Mouse (Mus musculus): Measurements from ENCODE around the gene Jak2. TPM values are rescaled to one million over a fixed set of nuclear protein-coding genes. Genes with fewer than 3 reads are reported as not detected.
A peak's percentile ranks its signal among the peaks of the same experiment; 100 is the strongest.

Jak2 gene
- polyA plus RNA-seq, 1 experiment: 14.5 TPM

DNA sequence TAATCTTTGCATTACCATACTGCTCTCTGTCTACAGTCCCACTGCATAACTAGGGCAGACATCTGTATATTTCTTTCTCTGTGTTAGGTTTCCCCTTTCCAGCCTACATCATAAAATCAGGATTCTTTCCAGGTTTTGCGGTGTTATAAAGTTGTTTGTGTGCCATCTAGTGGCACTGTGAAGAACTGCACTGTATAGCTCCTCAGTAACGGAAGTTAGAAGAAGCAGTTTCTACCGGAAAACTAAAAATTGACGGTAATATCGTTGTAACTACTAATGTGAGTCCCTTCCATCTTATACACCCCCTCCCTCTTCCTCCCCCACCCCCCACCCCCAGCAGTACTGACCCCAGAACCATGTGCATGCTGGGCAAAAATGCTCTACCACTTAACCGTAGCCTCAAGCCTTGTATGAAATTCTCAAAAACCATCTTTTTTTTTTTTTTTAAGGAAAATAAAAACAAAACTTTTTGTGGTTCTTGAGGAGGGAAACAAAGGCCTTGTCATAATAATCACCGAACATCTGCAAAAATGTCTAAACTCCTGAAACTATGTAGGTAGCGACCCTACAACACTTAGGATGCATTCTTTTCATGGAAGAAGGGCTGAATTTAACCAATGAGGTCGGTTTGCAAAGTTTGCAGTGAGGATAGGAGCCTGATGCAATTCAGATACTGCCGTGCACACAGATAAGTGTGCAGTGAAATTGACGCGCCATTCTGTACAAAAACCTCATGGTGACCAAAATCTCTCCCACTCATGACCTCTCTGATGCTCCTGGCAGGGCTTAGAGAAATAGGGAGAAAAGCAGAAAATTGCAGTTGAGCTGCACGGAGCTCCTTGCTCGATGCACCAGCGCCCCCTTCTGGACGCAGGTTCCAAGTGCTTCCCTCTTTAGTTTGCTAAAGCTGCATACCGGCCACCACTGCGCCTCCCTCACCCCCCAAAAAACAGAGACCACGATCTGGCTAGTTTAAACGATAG is 103.6 kb downstream of the Jak2 start:
- Histone ChIP-seq H3K4me3 (ENCODE audit: low read depth, low read length) (peak overlapping the region; percentile 9; the same call in 1 of the 2 replicates), H3K4me1 (ENCODE audit: control insufficient read depth, insufficient read depth, insufficient read length, low read length) (peaks cover 2% of the 10 kb centered on the region; the same call in 1 of the 2 replicates), H3K27me3 (ENCODE audit: control insufficient read depth, insufficient read depth, low read length) (no peaks in the 10 kb centered on the region), H3K27ac (ENCODE audit: insufficient read depth, low read depth, low read length) (no peak overlapping the region), H3K36me3 (ENCODE audit: control insufficient read depth, insufficient read depth, low read length) (peaks cover 24% of the 10 kb centered on the region)
- WGBS: 4% methylated on average over 20 of the region's 20 CpGs
- TF ChIP-seq CTCF (IDR thresholded peaks at IDR 0.05; ENCODE audit: extremely low read depth, insufficient read length, insufficient replicate concordance, low read depth, low read length) (peak; percentile 99), POLR2A (IDR thresholded peaks at IDR 0.05; ENCODE audit: low read depth, low read length) (no peak)

DNA sequence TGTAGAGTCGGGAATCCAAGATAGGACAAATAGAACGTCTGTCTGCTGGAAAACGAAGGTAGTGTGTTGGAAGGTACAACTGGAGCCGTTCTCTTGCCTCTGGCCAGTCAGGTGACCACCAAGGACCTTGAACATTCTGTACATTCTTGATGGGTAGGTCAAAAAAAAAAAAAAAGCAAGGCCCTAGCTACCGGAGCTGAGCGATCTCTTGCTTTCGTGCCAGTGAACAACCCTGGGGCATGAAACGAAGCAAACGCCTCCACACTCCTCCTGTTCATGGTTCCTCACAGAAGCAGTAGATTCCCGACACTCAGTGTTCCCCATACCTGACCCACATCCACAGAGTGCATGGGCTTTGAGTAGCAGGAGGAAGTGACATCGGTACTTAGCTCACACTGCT is 104.7 kb downstream of the Jak2 start:
- H3K4me3 ChIP-seq (ENCODE audit: low read depth, low read length): no peak overlapping the region
- no peak overlapping the region for H3K27ac ChIP-seq (ENCODE audit: insufficient read depth, low read depth, low read length)
- no peaks in the 10 kb centered on the region for H3K27me3 ChIP-seq (ENCODE audit: control insufficient read depth, insufficient read depth, low read length)
- TF ChIP-seq CTCF (IDR thresholded peaks at IDR 0.05; ENCODE audit: extremely low read depth, insufficient read length, insufficient replicate concordance, low read depth, low read length) (no peak), POLR2A (IDR thresholded peaks at IDR 0.05; ENCODE audit: low read depth, low read length) (no peak)
- peaks cover 5% of the 10 kb centered on the region; the same call in 1 of the 2 replicates for H3K4me1 ChIP-seq (ENCODE audit: control insufficient read depth, insufficient read depth, insufficient read length, low read length)
- peaks cover 24% of the 10 kb centered on the region for H3K36me3 ChIP-seq (ENCODE audit: control insufficient read depth, insufficient read depth, low read length)
- WGBS: 86% methylated on average over 11 of the region's 11 CpGs

DNA sequence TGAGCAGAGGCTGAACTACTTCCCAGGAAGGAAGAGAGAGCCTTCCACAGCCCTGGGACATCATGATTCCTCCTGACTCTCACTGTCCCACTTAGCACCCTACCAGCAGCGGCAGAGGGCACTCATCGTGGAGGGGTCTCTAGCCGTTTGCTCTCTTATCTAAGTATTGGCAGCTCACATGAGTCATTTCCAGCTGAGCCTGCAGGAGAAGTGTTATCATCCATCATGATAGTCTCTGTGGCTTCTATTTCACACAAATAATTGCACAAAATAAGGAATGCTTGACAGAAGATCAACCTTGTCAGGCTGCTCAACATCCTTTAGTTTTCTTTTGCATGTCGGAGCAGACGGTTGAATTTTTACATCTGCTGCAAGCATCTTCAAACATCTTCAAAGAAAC is 108.6 kb downstream of the Jak2 start:
- H3K4me1 ChIP-seq (ENCODE audit: control insufficient read depth, insufficient read depth, insufficient read length, low read length): peaks cover 5% of the 10 kb centered on the region; the same call in 1 of the 2 replicates
- peaks cover 16% of the 10 kb centered on the region for H3K36me3 ChIP-seq (ENCODE audit: control insufficient read depth, insufficient read depth, low read length)
- 53% methylated on average over 5 of the region's 5 CpGs for WGBS
- peak overlapping the region; percentile 53; the same call in 1 of the 2 replicates for H3K27ac ChIP-seq (ENCODE audit: insufficient read depth, low read depth, low read length)
- no peaks in the 10 kb centered on the region for H3K27me3 ChIP-seq (ENCODE audit: control insufficient read depth, insufficient read depth, low read length)
- TF ChIP-seq CTCF (IDR thresholded peaks at IDR 0.05; ENCODE audit: extremely low read depth, insufficient read length, insufficient replicate concordance, low read depth, low read length): no peak
- no peak for TF ChIP-seq POLR2A (IDR thresholded peaks at IDR 0.05; ENCODE audit: low read depth, low read length)
- peak overlapping the region; percentile 2; the same call in 1 of the 2 replicates for H3K4me3 ChIP-seq (ENCODE audit: low read depth, low read length)

DNA sequence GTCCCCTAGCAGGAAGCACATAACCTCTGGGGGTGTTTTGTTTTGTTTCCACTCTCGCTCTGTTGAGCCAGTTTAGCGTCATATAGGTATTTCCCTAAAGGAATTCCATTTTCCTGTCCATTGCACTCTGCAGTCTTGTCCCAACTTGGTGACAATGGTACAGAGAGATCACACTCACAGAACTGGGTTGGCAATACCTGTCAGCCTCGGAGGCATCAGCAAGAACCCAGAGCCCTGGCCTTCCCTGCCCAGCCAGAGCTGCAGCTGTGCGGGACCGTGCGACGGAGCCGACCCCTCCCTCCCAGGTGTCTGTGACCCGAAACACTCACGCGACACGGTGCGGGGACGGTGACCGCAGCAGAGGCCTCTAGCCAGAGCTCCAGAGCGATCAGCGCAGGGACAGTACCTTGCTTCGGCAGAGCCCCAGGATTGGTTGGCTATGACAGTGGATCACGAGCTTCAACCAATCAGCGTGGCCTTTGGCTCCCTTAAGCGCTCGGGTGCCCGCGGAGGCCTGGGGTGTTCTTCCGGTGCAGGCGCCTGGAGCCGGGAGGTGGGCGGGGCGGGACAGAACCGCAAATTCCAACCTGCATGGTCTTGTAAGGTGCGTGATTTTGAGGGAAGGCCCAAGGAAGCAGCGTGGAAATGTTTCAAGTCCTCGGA is 110.0 kb downstream of the Jak2 start:
- TF ChIP-seq CTCF (IDR thresholded peaks at IDR 0.05; ENCODE audit: extremely low read depth, insufficient read length, insufficient replicate concordance, low read depth, low read length): no peak
- TF ChIP-seq POLR2A (IDR thresholded peaks at IDR 0.05; ENCODE audit: low read depth, low read length): peak; percentile 78
- Histone ChIP-seq H3K36me3 (ENCODE audit: control insufficient read depth, insufficient read depth, low read length) (peaks cover 10% of the 10 kb centered on the region; the same call in 1 of the 2 replicates), H3K27me3 (ENCODE audit: control insufficient read depth, insufficient read depth, low read length) (no peaks in the 10 kb centered on the region), H3K27ac (ENCODE audit: insufficient read depth, low read depth, low read length) (peak overlapping the region; percentile 73), H3K4me3 (ENCODE audit: low read depth, low read length) (peak overlapping the region; percentile 66), H3K4me1 (ENCODE audit: control insufficient read depth, insufficient read depth, insufficient read length, low read length) (peaks cover 6% of the 10 kb centered on the region)
- 1% methylated on average over 33 of the region's 33 CpGs for WGBS

DNA sequence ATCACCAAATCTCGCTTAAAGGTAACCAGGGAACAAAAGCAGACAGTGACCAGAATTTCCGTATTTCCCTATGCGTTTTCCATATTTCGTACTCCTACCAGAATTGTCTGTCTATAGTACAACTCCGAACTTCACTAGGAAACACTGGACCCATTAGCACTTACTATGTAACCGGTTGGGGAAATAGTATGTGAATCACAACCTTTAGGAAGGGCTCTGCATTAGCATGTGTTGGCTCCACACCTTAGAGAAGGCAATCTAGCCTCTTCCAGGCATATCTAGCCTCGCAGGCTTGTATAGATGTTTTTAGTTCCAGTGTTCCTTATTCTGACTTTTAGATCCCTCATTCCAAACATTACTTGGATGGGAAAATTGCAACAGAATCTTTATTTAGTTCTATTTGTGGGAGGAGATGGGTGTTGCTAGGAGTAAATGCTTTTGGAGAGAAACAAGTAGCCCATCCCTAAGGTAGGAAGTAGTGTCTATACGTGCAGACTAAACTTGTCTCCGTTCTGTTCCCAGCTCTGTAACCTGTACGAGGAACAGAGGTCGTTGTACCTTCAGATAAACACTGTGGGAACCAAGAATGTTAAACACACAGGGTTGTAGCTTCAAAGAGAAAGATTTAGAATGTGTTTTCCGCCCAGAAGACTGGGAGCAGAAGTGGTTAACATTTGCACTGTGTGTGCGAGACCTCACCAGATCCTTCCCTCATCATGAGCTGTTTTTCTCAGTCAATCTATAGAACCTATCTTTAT is 110.7 kb downstream of the Jak2 start:
- H3K36me3 ChIP-seq (ENCODE audit: control insufficient read depth, insufficient read depth, low read length): peaks cover 7% of the 10 kb centered on the region; the same call in 1 of the 2 replicates
- no peaks in the 10 kb centered on the region for H3K27me3 ChIP-seq (ENCODE audit: control insufficient read depth, insufficient read depth, low read length)
- 21% methylated on average over 13 of the region's 13 CpGs for WGBS
- no peak overlapping the region for H3K27ac ChIP-seq (ENCODE audit: insufficient read depth, low read depth, low read length)
- peaks cover 7% of the 10 kb centered on the region for H3K4me1 ChIP-seq (ENCODE audit: control insufficient read depth, insufficient read depth, insufficient read length, low read length)
- peak overlapping the region; percentile 66 for H3K4me3 ChIP-seq (ENCODE audit: low read depth, low read length)
- TF ChIP-seq CTCF (IDR thresholded peaks at IDR 0.05; ENCODE audit: extremely low read depth, insufficient read length, insufficient replicate concordance, low read depth, low read length) (no peak), POLR2A (IDR thresholded peaks at IDR 0.05; ENCODE audit: low read depth, low read length) (no peak)

Other genes starting within 250 kb of the Jak2 start
- 96.9 and 124 TPM in 2 replicates for gene Ak3, start 203.9 kb upstream of the Jak2 start, polyA plus RNA-seq (2012; rRNA removed)
- 5.5 and 9.9 TPM in 2 replicates for gene Rcl1, start 150.5 kb upstream of the Jak2 start, polyA plus RNA-seq (2012; rRNA removed)
- gene Insl6, start 73.5 kb downstream of the Jak2 start, polyA plus RNA-seq (2012; rRNA removed): 6.8 and 7.1 TPM in 2 replicates
- not detected in 2 replicates for gene Rln1, start 82.8 kb downstream of the Jak2 start, polyA plus RNA-seq (2012; rRNA removed)
- gene Plgrkt, start 115.6 kb downstream of the Jak2 start, polyA plus RNA-seq (2012; rRNA removed): 12.1 and 25.6 TPM in 2 replicates
- gene Cd274, start 115.6 kb downstream of the Jak2 start, polyA plus RNA-seq (2012; rRNA removed): 0.86 and 3.7 TPM in 2 replicates
- 0.33 and 0.47 TPM in 2 replicates for gene Pdcd1lg2, start 159.1 kb downstream of the Jak2 start, polyA plus RNA-seq (2012; rRNA removed)